Mouse (Mus musculus) 3T3-L1 (cell line): ENCODE data around the gene Ctnnb1.
A peak's percentile ranks its signal among the peaks of the same experiment; 100 is the strongest.
"Not testable (repeated sequence)": the region's sequence is repeated elsewhere in the genome, so short reads cannot be mapped to it uniquely, and the experiment has no call there.

Source experiments
- DNase-seq: peaks from one replicate; pipeline ENCODE4 v3.0.0-alpha.2; 2015; ENCODE audit warnings: low read depth, low spot score

Gene Ctnnb1

GRCm38 (mm10) chr9:120929081-120929480 is at the start of gene Ctnnb1:
TSS of gene Ctnnb1 (plus strand) at chr9:120929216.
- DNase-seq: no peak

- DNase-seq: no peak
Measured at GRCm38 (mm10) chr9:120880286-120880685, 48.7 kb upstream of the Ctnnb1 start.

- no peak for DNase-seq
Measured at GRCm38 (mm10) chr9:120881121-120881520, 47.9 kb upstream of the Ctnnb1 start.

GRCm38 (mm10) chr9:120881839-120882238 is 47.2 kb upstream of the Ctnnb1 start:
- no peak for DNase-seq

- no peak for DNase-seq
Measured at GRCm38 (mm10) chr9:120884726-120885125, 44.3 kb upstream of the Ctnnb1 start.

- DNase-seq: peak; percentile 73
Measured at GRCm38 (mm10) chr9:120887631-120888030, 41.4 kb upstream of the Ctnnb1 start.

- no peak for DNase-seq
Measured at GRCm38 (mm10) chr9:120893435-120893834, 35.6 kb upstream of the Ctnnb1 start.

- DNase-seq: no peak
Measured at GRCm38 (mm10) chr9:120893971-120894370, 35.0 kb upstream of the Ctnnb1 start.

- DNase-seq: no peak
Measured at GRCm38 (mm10) chr9:120894376-120894775, 34.6 kb upstream of the Ctnnb1 start.

GRCm38 (mm10) chr9:120896502-120896901 is 32.5 kb upstream of the Ctnnb1 start:
- DNase-seq: no peak

GRCm38 (mm10) chr9:120897269-120897668 is 31.7 kb upstream of the Ctnnb1 start:
- no peak for DNase-seq

GRCm38 (mm10) chr9:120899833-120900232 is 29.2 kb upstream of the Ctnnb1 start:
- no peak for DNase-seq

- no peak for DNase-seq
Measured at GRCm38 (mm10) chr9:120900338-120901274, 28.4 kb upstream of the Ctnnb1 start.

GRCm38 (mm10) chr9:120902562-120902961 is 26.5 kb upstream of the Ctnnb1 start:
- no peak for DNase-seq

GRCm38 (mm10) chr9:120908461-120908860 is 20.6 kb upstream of the Ctnnb1 start:
- DNase-seq: no peak

GRCm38 (mm10) chr9:120913152-120913551 is 15.9 kb upstream of the Ctnnb1 start:
- DNase-seq: no peak

- no peak for DNase-seq
Measured at GRCm38 (mm10) chr9:120914429-120914828, 14.6 kb upstream of the Ctnnb1 start.

GRCm38 (mm10) chr9:120914877-120915459 is 14.0 kb upstream of the Ctnnb1 start:
- DNase-seq: peak; percentile 17

- DNase-seq: not testable (repeated sequence)
Measured at GRCm38 (mm10) chr9:120917619-120918018, 11.4 kb upstream of the Ctnnb1 start.

GRCm38 (mm10) chr9:120918211-120918610 is 10.8 kb upstream of the Ctnnb1 start:
- DNase-seq: no peak

GRCm38 (mm10) chr9:120918642-120919041 is 10.4 kb upstream of the Ctnnb1 start:
- peak; percentile 57 for DNase-seq

GRCm38 (mm10) chr9:120919130-120919529 is 9.9 kb upstream of the Ctnnb1 start:
- DNase-seq: peak; percentile 20

GRCm38 (mm10) chr9:120926126-120926525 is 2.9 kb upstream of the Ctnnb1 start:
- no peak for DNase-seq
